Mouse (Mus musculus): ENCODE measurements around the gene Casr.

Casr gene

GRCm38 (mm10) chr16:36523095-36523494 is 38.8 kb downstream of the Casr start:
- no peak for DNase-seq (ENCODE audit: low read depth, low spot score)

GRCm38 (mm10) chr16:36516355-36516754 is 45.6 kb downstream of the Casr start:
- no peak for DNase-seq (ENCODE audit: low read depth, low spot score)

GRCm38 (mm10) chr16:36507300-36507699 is 54.6 kb downstream of the Casr start:
- no peak for DNase-seq (ENCODE audit: low read depth, low spot score)

- no peak for DNase-seq (ENCODE audit: low read depth, low spot score)
These were observed 55.1 kb downstream of the Casr start for GRCm38 (mm10) chr16:36506827-36507226.

GRCm38 (mm10) chr16:36505913-36506312 is 56.0 kb downstream of the Casr start:
- DNase-seq (ENCODE audit: low read depth, low spot score), result peak; percentile 6

GRCm38 (mm10) chr16:36505134-36505533 is 56.8 kb downstream of the Casr start:
- DNase-seq (ENCODE audit: low read depth, low spot score), result no peak

- no peak for DNase-seq (ENCODE audit: low read depth, low spot score)
These were observed 59.7 kb downstream of the Casr start for GRCm38 (mm10) chr16:36502286-36502685.

GRCm38 (mm10) chr16:36492420-36492819 is 69.5 kb downstream of the Casr start:
- no peak for DNase-seq (ENCODE audit: low read depth, low spot score)

GRCm38 (mm10) chr16:36476866-36477265 is 85.1 kb downstream of the Casr start:
- no peak for DNase-seq (ENCODE audit: low read depth, low spot score)

- DNase-seq (ENCODE audit: low read depth, low spot score), result no peak
These were observed 86.4 kb downstream of the Casr start for GRCm38 (mm10) chr16:36475530-36475929.

GRCm38 (mm10) chr16:36474849-36475248 is 87.1 kb downstream of the Casr start:
- DNase-seq (ENCODE audit: low read depth, low spot score), result no peak

GRCm38 (mm10) chr16:36473217-36474216 is 88.4 kb downstream of the Casr start:
- no peak for DNase-seq (ENCODE audit: low read depth, low spot score)

GRCm38 (mm10) chr16:36471066-36471633 is 90.8 kb downstream of the Casr start:
- no peak for DNase-seq (ENCODE audit: low read depth, low spot score)

GRCm38 (mm10) chr16:36469955-36470478 is 91.9 kb downstream of the Casr start:
- DNase-seq (ENCODE audit: low read depth, low spot score), result no peak

- DNase-seq (ENCODE audit: low read depth, low spot score), result no peak
These were observed 92.6 kb downstream of the Casr start for GRCm38 (mm10) chr16:36469367-36469766.

- no peak for DNase-seq (ENCODE audit: low read depth, low spot score)
These were observed 93.1 kb downstream of the Casr start for GRCm38 (mm10) chr16:36468862-36469261.

GRCm38 (mm10) chr16:36467936-36468335 is 94.0 kb downstream of the Casr start:
- DNase-seq (ENCODE audit: low read depth, low spot score), result no peak

- no peak for DNase-seq (ENCODE audit: low read depth, low spot score)
These were observed 96.5 kb downstream of the Casr start for GRCm38 (mm10) chr16:36465436-36465835.

GRCm38 (mm10) chr16:36464076-36464475 is 97.9 kb downstream of the Casr start:
- no peak for DNase-seq (ENCODE audit: low read depth, low spot score)

- peak; percentile 31 for DNase-seq (ENCODE audit: low read depth, low spot score)
These were observed 101.5 kb downstream of the Casr start for GRCm38 (mm10) chr16:36460426-36460825.

GRCm38 (mm10) chr16:36455342-36455802 is 106.6 kb downstream of the Casr start, which contains the start of gene Stfa3:
Gene Stfa3 (minus strand): TSS chr16:36455392.
- no peak for DNase-seq (ENCODE audit: low read depth, low spot score)

All from retina, postnatal 7 days (tissue).